Mouse (Mus musculus): ENCODE measurements around the gene Plcz1. TPM values are rescaled to one million over a fixed set of nuclear protein-coding genes. Genes with fewer than 3 reads are reported as not detected.

The Plcz1 gene
- not detected for total RNA-seq (2021)

DNA sequence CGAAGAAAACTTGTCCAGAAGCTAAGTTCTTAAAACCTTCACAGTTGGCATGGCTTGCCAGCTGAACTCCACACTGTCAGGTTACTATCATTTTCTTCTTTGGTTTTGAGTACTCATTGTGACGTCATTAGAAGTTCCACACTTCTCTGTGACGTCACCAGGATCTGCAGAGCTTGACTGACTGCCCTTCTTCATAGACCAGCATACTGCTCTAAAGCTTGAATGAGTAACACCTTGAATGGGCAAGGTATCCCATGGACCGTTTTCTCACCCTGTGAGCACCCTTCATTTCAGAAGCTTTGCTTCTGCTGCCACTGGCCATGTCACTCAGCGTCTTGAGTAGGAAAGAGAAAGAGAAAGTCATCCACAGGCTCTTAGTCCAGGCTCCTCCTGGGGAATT is at the start of gene Plcz1:
Gene Plcz1, minus strand, starts transcription at position 101 of the 400 bp plus-strand sequence.
- intact Hi-C loops (cut with DNase I): no loop called here
- no peak for DNase-seq

- no peak for DNase-seq
- intact Hi-C loops (cut with DNase I): no loop called here
These were observed 48.6 kb upstream of the Plcz1 start for GRCm38 (mm10) chr6:140089855-140090254.

DNA sequence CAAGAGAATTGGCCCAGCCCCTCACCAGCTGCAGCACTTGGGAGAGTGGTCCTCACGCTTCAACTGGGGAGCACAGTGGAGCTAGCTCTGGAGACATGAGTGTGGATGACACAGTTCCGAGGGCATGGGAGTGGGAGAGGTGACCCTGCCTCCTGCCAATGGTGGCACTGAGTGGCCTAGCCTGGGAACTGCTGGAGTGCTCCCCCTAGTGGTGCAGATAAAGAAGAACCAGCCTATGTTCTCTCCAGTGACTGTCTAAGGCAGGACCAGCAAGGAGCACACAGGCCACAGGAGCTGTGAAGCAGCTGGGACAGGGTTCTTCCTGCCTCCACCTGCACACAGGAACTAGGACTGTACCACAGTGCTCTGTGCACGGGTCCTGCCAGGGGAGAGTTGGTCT is 40.5 kb upstream of the Plcz1 start:
- intact Hi-C loops (cut with DNase I): no loop called here
- no peak for DNase-seq

DNA sequence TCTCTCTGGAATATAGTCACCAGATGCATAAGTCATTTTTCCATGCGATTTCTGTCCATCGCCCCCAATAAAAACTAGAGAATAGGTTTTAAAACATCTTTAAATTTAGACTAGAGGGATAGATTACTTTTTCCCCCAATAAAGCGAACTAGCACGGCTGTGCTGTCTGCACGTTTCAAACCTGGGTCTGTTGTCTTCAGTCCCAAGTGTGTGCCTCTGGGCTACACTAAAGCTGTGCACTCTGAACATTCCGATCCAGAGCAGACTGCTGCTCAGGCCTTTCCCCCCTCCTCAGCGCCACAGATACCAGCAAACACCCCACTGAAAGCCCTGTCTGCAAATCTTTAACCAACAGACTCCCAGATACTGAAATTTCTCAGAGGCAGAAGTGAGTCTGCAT is 39.7 kb upstream of the Plcz1 start:
- DNase-seq: no peak
- intact Hi-C loops (cut with DNase I): no loop called here

DNA sequence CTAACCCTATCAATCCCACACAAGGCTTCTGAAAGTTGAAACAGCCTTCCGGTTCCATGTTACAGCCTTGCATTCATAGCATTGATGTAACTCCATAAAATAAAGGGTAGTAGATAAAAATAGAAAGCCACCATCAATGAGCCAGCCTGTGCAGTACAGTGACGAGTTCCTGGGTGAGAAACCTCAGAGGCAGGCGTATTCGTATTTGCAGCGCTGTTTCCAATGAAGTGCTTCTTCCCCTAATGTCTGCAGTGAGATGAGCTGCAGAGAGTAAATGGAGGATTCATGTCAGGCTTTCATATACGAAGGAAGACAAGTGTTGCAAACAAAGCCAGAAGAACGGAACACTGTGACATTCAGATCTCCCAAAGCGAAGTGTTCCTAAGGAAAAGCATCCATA is 27.9 kb upstream of the Plcz1 start:
- intact Hi-C loops (cut with DNase I): no loop called here
- no peak for DNase-seq

DNA sequence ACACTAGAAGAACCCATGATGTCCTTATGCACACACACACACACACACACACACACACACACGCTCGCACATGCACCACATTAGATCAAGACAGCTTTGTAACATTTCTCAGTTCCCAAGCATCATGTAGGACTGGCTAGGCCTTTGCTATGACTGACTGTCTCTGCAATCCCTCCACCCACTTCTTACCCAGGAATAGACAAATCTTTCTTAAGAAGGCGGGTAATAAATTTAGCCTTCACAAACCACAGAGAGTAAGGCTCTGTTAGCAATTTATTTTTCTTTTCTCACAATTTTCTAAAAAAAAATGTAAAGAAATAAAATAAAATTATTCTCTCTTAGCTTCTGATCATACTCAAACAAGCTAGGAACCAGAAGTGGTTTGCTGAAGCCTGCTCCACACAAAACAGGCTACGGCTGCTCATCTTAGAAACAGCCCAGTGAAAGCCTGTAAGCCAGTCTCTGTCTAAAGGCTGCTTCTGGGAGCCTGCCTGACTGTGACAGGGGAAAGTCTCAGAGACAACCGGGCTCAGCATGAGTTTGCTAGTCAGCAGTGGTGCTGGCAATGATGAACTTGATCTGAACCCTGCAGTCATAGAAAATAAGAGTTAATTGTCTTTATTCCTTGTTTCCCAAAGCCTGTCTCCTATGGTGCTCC is 13.1 kb upstream of the Plcz1 start:
- DNase-seq: no peak
- intact Hi-C loops (cut with DNase I): no loop called here

- DNase-seq: peak; percentile 60 to 62
- intact Hi-C loops (cut with DNase I): no loop called here
These were observed 10.2 kb upstream of the Plcz1 start for GRCm38 (mm10) chr6:140051476-140051875.

DNA sequence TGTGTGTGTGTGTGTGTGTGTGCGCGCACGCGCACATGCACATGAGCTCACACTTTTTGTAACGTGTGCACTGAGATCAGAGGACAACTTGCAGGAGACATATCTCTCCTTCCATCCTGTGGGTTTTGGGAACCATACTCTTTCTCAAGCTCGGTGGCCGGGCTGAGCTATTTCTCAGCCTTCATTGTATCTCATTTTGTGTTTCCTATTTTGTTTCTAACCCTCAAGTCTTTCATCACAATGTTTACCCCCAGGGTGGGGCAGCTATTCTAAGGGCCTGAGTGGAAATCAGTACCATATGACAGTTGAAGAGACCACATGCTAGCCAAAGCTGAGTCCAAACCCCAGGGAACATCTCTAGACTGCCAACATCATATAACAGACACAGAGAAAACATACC is 305 bp downstream of the Plcz1 start, which contains the start of gene Capza3:
Gene Capza3, plus strand, starts transcription at position 301 of the 400 bp plus-strand sequence.
- intact Hi-C loops (cut with DNase I): no loop called here
- DNase-seq: no peak

GRCm38 (mm10) chr6:140024404-140024803 is 16.9 kb downstream of the Plcz1 start:
- DNase-seq: no peak
- intact Hi-C loops (cut with DNase I): no loop called here

DNA sequence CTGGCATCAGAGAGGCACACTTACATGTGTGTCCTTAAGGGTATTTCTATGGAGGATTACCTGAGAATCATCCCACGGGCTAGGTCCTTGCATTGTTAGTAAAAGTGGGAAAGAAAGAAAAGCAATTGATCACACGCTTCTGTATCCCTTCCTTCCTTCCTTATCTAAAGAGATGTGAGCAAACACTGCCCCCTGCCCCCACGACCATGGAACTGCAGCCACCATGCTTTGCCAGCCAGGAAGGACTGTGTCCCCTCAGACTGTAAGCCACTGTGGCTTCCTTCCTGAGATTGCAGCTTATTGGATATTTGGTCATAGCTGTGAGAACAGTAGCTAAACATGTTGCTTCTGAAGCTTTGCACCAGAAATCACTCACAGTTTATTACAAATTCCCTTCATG is 36.1 kb downstream of the Plcz1 start:
- DNase-seq: no peak
- intact Hi-C loops (cut with DNase I): no loop called here

- intact Hi-C loops (cut with DNase I): no loop called here
- DNase-seq: no peak
These were observed 51.7 kb downstream of the Plcz1 start for GRCm38 (mm10) chr6:139989597-139989996.

DNA sequence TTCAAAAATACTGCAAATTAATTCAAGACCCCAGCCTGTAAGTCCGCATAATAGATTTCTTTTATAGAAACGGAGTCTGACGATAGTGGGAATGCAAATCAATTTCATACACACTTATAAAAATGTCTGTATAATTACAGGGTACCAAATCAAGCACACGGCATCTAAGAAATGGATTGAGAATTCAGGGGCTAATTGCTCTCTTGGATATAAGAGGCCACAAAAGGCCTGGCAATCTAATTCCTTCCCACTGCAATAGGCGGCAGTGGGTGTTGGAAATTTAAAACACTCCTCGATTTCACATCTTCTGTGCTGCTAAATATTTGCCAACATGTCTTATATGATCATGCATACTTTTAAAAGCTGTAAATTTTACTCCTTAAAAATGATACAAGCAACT is 52.2 kb downstream of the Plcz1 start:
- intact Hi-C loops (cut with DNase I): no loop called here
- DNase-seq: no peak

- intact Hi-C loops (cut with DNase I): no loop called here
- no peak for DNase-seq
These were observed 54.7 kb downstream of the Plcz1 start for GRCm38 (mm10) chr6:139986564-139986963.

GRCm38 (mm10) chr6:139984069-139984468 is 57.2 kb downstream of the Plcz1 start:
- DNase-seq: no peak
- intact Hi-C loops (cut with DNase I): no loop called here

- intact Hi-C loops (cut with DNase I): no loop called here
- DNase-seq: no peak
These were observed 60.2 kb downstream of the Plcz1 start for GRCm38 (mm10) chr6:139981061-139981460.

GRCm38 (mm10) chr6:139978114-139978513 is 63.1 kb downstream of the Plcz1 start:
- peak in 1 of 2 experiments; percentile 16 for DNase-seq
- intact Hi-C loops (cut with DNase I): no loop called here

DNA sequence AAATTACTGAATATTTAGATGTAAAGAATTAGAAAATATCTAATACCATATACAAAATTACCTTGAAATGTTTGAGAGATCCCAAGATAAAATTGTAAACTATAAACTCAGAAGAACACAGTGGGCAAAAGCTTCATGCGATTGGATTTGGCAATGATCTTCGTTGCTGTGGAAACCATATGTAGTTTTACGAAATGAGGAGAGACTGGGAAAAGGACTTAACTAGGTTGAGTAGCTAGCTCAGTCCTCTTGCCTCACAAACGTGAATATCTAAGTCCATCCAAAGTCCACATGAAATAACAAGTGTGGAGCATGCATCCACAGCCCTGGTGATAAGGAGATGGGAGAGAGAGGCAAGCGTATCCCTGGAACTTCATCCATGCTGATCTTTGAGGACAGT is 66.6 kb downstream of the Plcz1 start:
- intact Hi-C loops (cut with DNase I): no loop called here

DNA sequence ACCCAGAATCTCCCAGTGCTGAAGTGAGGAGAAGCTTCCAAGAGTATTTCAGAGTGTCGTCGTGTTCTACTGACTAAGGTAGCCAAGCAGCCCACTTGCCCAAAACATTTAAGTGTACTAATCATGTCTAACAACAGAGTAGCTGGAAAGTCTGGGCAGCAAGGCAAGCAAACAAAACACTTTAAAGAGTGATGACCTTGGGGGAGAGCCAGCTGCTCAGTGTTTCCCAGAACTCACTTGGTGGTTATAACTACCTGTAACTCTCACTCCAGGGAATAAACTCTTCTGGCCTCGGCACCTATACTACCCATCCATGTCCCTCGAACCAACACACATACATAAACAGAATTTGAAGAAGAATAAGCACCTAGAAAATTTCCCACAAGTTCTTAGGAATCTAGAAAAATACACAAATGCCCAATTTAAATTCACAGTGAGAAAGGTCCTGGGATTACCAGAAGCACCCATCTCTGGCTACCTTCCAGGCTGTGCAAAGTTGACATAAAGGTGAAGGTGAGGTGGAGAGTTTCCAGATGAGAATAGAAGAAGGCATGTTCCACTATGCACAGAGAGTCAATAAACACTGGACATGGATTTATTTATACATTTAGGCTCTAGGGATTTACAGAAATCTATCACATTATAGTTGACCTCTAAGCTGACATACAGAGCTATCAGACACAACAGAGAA is 69.5 kb downstream of the Plcz1 start:
- DNase-seq: peak in 1 of 2 experiments; percentile 7
- intact Hi-C loops (cut with DNase I): no loop called here

More for the DNA sequence above, 66.6 kb downstream of the Plcz1 start:
- no peak for DNase-seq

DNA sequence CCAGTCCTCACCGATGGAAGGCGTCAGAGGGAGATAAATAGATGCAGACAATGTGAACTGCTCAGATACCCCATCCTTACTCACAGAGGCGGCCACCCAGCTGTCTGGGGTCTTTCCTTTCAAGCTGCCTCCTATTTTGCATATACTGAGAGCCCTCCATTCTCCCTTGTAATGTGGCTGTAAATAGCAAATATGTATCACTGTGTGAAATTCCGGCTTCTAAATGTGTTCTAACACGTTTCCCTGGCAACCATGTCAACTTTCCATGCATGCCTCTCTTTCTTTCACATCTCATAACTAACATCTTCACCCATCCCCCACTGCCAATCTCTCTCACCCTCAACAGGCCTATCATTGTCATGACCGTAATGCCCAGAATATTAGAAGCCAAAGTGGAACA is 74.6 kb downstream of the Plcz1 start:
- intact Hi-C loops (cut with DNase I): no loop called here

DNA sequence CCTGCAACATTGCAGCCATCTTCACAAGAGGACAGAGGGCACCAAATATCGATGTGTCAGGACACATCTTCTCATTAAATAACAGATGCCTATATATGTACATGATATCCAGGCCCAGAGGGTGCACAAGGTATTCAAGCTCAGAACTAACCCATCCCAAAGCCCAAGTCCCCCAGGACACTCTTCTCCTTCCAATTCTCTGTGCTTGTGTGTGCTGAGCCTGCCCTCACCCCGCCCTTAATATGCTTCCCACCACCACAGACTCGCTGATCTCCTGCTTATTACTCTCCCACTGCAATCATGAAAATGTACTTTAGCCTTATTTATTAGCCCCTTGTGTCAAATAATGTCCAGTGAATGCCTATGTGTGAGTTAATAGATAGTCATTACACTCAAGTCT is 76.4 kb downstream of the Plcz1 start:
- intact Hi-C loops (cut with DNase I): no loop called here
- no peak for DNase-seq

More for the DNA sequence above, 74.6 kb downstream of the Plcz1 start:
- DNase-seq: no peak

GRCm38 (mm10) chr6:139963775-139964174 is 77.5 kb downstream of the Plcz1 start:
- intact Hi-C loops (cut with DNase I): no loop called here
- peak in 1 of 2 experiments; percentile 15 for DNase-seq

GRCm38 (mm10) chr6:139957531-139958241 is 83.6 kb downstream of the Plcz1 start:
- no peak for DNase-seq
- intact Hi-C loops (cut with DNase I): no loop called here

Data from heart, postnatal 10 days (tissue).